Mouse (Mus musculus): Measurements from ENCODE around the gene Cyp2d11.
"Not testable (repeated sequence)": the region's sequence is repeated elsewhere in the genome, so short reads cannot be mapped to it uniquely, and the experiment has no call there.

DNA sequence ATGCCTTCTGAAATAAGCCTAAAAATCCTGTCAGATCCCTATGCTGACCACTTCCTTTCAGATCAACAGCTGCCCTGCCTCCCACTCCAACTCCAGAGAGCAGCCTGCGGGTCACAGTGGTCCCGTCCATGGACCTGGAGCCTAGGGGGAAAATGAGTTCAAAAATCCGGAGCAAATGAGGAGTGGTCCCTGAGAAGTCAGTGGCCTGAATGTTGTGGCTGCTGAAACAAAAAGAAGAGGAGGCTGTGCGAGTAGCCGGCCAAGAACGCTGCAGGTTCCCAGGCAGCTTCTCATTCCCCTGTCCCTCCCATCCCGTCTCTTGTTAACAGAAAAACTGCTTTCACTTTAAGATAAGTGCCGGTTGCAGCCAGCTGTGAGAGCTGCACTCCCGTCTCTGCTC, 29.3 kb downstream of the Cyp2d11 start:
- not testable (repeated sequence) for TF ChIP-seq CTCF (IDR thresholded peaks at IDR 0.05; ENCODE audit: control insufficient read depth, insufficient read depth, insufficient read length); MAX (IDR thresholded peaks at IDR 0.05); CEBPB (IDR thresholded peaks at IDR 0.05; ENCODE audit: low read depth); MYOG (IDR thresholded peaks at IDR 0.05; ENCODE audit: control insufficient read depth, extremely low read depth, insufficient read length)

Data from C2C12 (cell line).